Mouse (Mus musculus) kidney, postnatal 25 days (tissue): Measurements from ENCODE around the gene Clstn1.

ENCODE experiments used
- DNase-seq, 2 experiments: peaks; one replicate each; pipeline ENCODE4 v3.0.0; 2021; ENCODE audit warnings: mixed read lengths in 2 of 2

Clstn1 gene

DNA sequence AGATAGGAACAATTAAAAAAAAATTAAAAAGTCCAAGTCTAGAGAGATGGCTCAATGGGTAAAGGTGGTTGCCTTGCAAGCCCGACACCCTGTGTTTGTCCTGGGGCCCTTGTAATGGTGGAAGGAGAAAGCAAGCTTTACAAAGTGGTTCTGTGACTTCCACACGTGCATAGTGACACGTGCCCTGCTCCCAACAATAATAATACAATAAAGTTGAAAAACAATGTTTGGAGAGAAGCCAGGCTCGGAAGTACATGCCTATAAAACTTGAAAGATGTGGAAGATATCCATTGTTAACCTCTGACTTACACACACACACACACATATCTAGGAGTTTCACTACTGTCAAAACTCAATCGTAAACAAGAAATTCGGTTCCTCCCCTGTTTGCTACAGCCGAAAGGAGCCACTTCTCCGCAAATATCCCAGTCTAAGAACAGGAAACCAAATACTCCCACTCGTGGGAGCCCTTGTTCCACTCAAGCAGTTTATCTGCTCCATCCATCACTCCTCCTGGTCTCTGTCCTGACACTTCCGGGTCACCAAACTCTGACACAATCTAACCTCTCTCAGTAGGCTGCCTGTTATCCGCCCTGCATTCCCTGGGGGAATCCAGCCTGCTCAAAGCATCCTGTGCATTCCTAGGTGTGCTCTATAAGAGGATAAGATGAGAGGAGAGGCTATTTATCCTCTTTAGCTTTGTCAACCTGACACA lies 92.9 kb downstream of the Clstn1 start:
- DNase-seq: peak in 1 of 2 experiments; percentile 15

DNA sequence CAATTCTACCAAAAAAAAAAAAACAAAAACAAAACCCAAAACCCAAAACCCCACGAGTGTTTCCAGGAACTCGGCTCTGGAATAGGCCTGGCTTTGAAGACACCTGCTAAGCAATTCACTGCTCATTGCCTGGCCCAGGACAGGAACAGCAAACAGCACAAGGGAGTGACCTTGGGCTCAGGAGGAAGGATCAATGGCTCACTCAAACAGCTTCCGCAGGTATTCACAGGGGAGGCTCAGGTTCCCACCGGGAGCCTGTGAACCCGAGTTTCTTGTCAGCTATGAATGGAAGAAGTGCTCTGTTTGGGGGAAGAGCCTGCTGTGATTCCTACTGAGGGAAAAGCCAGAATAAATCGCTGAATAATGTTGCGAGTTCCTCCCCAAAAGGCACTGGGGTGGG lies 97.6 kb downstream of the Clstn1 start:
- no peak for DNase-seq

DNA sequence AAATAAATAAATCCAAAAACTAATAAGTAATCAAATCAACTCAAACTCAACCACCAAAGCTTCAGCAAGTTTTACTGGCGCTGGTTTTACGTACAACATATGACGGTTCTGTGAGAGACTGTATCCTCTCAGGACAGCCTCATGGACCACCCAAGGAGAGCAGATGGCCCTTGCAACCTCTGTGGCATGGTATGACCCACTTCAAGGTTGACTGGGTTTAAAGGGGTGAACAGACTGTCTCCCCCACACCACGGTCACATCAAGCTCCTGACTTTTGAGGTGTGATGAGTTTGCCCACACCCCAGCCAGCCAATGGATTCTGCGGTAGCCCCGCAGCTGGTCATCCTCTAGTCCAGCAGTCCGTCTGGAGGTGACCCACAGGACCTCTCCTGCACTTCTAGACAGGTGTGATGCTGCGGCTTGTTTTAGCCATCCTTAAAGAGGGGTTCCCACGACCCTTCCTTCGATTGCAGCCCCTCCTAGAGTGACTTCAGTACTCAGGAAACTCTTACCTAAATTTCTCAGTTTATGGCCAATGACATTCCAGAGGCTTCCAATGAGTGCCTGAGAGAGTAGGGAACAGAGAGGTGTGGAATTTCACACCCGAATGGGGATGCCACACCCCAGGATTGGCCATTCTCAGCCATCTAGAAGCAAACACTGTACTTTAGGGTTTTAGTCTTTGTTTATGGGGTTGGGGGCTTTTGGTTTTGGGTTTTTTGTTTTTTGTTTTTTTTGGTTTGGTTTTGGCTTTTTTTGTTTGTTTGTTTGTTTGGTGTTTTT lies 98.8 kb downstream of the Clstn1 start:
- DNase-seq: no peak

DNA sequence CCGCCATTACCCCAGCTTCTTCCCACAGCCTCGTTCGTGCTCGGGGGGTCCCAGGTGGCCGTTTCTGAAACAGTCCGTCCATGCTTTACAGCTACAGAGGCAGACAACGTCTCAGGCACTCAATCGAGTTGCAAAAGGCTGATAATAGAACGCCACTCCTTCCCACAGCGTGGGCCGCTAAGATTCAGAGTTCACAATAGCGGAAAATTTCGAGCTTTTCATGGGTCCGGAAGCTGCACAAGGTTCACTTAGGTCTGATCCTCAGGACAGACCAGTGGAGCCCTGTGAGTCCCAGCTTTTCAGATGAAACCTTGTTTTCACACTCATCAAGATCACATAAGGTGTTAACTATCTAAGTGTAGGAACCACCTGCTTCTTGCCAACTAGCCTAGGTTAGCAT lies 102.6 kb downstream of the Clstn1 start:
- DNase-seq: no peak

DNA sequence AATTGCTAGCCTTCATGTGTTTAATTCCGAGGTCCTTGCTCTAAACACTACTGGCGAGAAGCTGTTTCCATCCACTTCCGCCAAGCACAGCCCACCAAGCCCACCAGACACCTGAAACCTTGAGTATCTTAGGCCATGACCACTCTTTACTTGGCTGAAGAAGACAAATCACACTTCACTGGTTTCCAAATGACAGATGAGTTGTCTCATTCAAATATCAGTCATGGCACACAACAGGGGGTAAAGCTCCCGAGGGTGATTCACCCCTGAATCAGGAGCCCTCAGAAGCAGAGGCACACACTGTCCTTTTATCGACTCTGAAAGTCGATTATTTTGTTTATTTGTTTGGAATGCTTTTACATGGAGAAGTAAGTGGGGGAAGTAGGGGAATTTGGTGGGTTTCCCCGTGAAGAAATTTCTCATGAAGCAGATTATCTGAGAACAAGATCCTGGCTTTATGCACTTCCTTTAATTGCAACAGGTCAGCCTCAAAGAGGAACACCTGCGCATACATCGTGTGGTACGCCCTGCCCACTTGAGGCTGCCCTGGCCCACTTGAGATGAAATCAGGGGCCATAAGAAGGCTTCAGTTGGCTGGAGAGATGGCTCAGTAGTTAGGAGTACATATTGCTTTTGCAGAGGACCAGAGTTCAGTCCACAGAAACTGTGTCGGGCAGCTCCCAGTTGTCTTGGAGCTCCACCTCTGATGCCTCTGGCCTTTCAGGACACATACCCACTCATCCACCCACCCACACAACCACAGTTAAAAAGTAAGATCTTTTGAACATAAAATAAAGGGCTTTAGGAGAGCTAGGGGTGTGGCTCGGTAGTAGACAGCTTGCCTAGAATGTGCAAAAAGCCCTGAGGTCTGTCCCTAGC lies 103.8 kb downstream of the Clstn1 start:
- no peak for DNase-seq

DNA sequence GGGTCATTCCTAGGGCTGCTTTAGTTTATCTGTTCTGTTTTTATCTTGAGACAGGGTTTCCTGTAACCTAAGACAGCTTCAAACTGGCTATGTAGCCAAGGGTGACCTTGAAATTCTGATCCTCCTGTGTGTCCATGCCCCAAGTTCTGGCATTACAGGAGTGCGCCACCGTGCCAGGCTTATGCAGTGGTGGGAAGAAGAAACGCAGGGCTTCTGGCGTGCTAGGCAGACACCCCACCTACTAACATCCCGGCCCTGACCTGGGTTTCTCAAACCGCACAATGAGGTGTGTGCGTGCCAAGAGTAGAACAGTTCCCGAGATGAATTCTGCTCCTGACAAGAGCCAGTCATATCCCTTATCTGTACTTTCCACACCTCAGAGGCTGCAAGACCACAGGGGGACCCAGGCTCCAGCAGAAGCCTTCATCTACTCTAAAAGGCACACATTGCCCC lies 104.6 kb downstream of the Clstn1 start:
- no peak for DNase-seq

DNA sequence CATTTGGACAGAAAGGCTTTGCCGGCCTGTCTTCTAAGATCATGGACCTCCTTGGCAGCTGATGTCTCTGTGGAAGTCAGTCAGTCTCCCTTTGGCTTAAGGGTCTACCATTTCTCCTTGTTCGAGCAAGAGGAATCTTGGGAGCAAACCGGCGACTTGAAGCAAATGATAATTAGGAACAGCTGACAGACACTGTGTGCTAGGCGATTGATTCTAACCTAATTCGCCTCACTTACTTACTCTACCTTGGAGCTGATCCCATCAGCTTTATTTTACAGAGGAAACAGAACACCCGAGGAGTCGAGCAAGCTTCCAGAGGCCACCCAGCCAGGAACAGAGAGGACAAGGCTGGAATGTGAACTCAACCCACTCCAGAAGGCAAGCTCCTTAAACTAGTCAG lies 105.1 kb downstream of the Clstn1 start:
- DNase-seq: no peak

DNA sequence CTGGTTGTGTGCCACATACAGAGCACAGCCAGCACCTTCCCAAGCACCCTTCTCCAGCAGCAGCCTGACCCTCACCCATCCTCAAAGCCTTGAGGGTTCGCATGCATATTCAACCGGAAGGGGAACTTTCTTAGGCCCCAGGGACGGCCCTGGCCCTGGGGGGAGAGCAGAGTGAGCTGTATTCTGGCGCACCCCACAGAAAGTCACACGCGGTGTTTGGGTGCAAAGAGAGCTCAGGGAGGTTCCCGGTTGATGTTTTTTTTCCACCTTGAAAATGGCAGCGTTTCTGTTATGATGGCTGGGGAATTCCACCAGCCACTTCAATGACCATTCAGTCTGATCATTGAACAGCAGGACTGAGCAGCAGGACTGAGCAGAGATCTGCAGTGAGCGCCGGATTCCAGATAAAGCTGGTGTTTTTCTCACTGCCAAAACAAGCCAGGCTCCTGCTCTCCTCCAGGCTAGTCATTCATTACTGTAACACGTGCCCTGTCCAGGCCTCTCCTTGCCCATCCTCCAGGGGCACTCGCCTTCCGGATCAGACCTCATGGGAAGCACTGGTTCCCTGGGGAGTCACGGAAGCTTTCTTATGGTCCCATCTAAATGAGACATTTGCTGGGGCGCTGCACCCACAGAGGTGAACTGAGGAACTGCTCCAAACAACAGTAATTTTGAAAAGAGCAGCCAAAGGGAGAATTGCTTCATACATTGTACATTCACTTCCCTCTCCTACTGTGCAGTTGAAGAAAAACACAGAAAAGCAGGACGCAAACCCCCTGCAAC lies 110.1 kb downstream of the Clstn1 start:
- peak; percentile 63 to 84 for DNase-seq

DNA sequence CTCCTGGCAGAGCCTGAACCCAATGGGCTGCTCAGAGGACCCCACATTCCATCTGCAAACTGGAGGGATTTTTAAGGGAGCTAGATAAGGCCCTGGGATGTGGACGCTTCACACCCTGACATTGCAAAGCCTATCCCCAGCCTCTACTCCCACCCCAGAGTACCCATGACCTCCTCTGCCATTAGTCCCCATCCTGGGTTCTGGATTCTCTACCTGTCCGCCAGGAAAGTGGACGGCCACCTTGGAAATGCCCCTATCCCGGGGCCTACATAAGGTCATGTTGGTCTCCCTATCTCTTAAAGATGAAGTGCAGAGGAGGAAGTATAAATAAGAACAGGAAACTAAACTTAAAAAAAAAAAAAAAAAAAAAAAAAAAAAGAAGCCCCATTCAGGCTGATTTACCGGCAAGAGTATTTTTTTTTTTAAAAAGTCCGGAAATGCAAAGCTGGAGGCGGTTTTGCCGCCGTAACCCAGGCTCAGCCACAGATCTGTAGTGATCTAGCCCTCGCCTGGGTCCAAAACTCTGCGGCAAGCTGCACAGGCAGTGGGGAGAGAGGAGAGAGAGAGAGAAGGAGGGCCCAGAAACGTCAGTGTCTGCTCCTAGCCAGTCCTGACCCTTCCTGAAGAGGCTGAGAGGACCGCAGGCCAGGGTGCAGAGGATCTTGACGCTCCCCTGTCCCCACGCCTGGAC lies 111.4 kb downstream of the Clstn1 start:
- DNase-seq: peak in 1 of 2 experiments; percentile 14

DNA sequence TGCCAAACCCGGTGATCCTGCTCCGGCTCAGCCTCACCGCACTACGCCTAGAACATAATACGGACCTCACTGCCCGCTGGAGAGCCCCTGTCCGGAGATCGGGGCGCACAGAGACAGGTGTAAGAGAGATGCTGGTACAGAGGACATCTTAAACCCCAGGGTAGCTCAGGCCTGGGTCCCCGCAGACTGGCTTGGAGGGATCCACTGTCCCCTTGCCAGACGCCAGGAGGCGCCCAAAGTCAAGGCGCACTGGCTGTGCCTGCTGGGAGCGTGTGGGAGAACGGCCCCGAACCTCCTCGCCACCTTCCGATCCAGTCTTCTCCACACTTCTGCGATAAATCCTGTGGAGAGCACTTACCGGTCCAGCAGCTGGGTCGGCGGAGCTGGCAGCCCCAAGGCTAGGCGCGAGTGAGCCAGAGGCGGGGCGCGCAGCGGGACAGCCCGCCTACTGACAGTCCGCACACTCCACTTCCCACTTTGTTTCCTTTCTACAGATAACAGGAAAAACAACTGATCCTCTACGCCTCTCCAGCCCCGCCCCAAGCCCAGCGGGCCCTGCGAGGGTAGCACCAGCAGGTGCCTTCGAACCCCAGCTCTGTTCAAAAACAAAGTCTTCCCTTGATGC lies 112.0 kb downstream of the Clstn1 start:
- DNase-seq: peak; percentile 51 to 68
